Mouse (Mus musculus): ENCODE measurements around the gene Sec61b. TPM values are rescaled to one million over a fixed set of nuclear protein-coding genes. Genes with fewer than 3 reads are reported as not detected.

Sec61b gene
- 89.9 TPM for polyA plus RNA-seq (2014; fragmentation: Illumina TruSeq; extraction: RNeasy Lipid Tissue Mini Kit (QIAGEN cat#74804); ENCODE audit: low read depth, low replicate concordance)

GRCm38 (mm10) chr4:47473968-47474729, at the start of gene Sec61b, which contains the start of gene Alg2:
Gene Sec61b, plus strand, starts transcription at chr4:47474658.
Gene Alg2, minus strand, starts transcription at chr4:47474333.

Other genes with a start within 250 kb of the Sec61b start
- gene Tgfbr1, start 121.4 kb upstream of the Sec61b start, polyA plus RNA-seq (2014; fragmentation: Illumina TruSeq; extraction: RNeasy Lipid Tissue Mini Kit (QIAGEN cat#74804); ENCODE audit: low read depth, low replicate concordance) = 89.8 TPM
- 31.6 TPM for gene Alg2, start 325 bp upstream of the Sec61b start, polyA plus RNA-seq (2014; fragmentation: Illumina TruSeq; extraction: RNeasy Lipid Tissue Mini Kit (QIAGEN cat#74804); ENCODE audit: low read depth, low replicate concordance)